Mouse (Mus musculus) limb, embryonic 10.5 days (tissue): Measurements from ENCODE around the gene Trpv4. TPM values are rescaled to one million over a fixed set of nuclear protein-coding genes. Genes with fewer than 3 reads are reported as not detected.

Experiments used
- DNase-seq: peaks from one replicate; pipeline ENCODE4 v3.0.0-alpha.2; 2017; ENCODE audit warnings: low spot score
- H3K27ac ChIP-seq: fragments of 300-500 bp; sonication (generic); 2 replicates; pipeline ENCODE4 v1.5.1; 2016; ENCODE audit warnings: mild to moderate bottlenecking
- H3K27me3 ChIP-seq: fragments of 300-500 bp; sonication (generic); 2 replicates; pipeline ENCODE4 v1.6.1; 2016; ENCODE audit warnings: low read depth, mild to moderate bottlenecking; ENCODE audit not compliant: poor library complexity, severe bottlenecking
- H3K36me3 ChIP-seq: fragments of 300-500 bp; sonication (generic); 2 replicates; pipeline ENCODE4 v1.6.1; 2016; ENCODE audit warnings: mild to moderate bottlenecking, moderate library complexity
- H3K4me1 ChIP-seq: fragments of 300-500 bp; sonication (generic); 2 replicates; pipeline ENCODE4 v1.6.1; 2016
- H3K4me3 ChIP-seq: fragments of 300-500 bp; sonication (generic); 2 replicates; pipeline ENCODE4 v1.5.1; 2016; ENCODE audit warnings: mild to moderate bottlenecking, moderate library complexity
- H3K9me3 ChIP-seq: fragments of 300-500 bp; sonication (generic); replicated peaks from 2 replicates; pipeline ENCODE4 v1.6.1; 2016; ENCODE audit warnings: mild to moderate bottlenecking
- WGBS: fragments of 180-500 bp; shearing (Covaris S2); methylation state at CpG from one replicate; pipeline ENCODE4 v1.1.7; 2016; 5-methylcytosine and 5-hydroxymethylcytosine counted together
- polyA plus RNA-seq: library from polyadenylated mRNA; unstranded; fragments of >200 nt; fragmentation: Nextera tagmentation; extraction: Ambion mirVana; gene quantifications from 2 replicates; pipeline ENCODE4 v1.2.1, GENCODE M21; 2016

The Trpv4 gene
- polyA plus RNA-seq, 1 experiment from 2014 or later: 0.31 TPM

- Histone ChIP-seq H3K9me3 (no peaks in the 10 kb centered on the region), H3K36me3 (peaks cover 13% of the 10 kb centered on the region), H3K4me3 (no peak overlapping the region), H3K4me1 (peaks cover 82% of the 10 kb centered on the region), H3K27ac (peak overlapping the region; percentile 63), H3K27me3 (peaks cover 31% of the 10 kb centered on the region)
- no peak for DNase-seq
- whole genome bisulfite sequencing: 91% methylated on average over 8 of the region's 8 CpGs
Measured at GRCm38 (mm10) chr5:114607651-114608050, 50.6 kb downstream of the Trpv4 start.

DNA sequence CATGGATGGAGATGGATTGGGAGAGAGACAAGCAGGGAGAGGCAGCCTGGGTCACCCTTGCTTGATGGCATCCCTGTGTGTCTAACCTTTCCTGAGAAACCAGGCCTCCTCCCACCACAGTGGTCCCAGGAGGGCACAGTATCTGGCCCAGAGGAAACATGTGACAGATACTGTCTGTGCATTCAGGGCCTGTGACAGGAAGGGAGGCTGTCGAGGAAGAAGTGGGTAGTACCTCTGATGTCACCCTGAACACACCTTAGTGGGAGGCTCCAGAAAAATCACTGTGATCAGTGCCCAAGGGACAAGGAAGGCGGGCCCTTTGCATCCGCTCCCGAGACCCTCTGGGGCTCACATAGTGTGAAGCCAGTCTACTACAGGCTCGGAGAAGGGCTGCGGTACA, 52.2 kb downstream of the Trpv4 start:
- H3K4me3 ChIP-seq: no peak overlapping the region
- peaks cover 65% of the 10 kb centered on the region for H3K4me1 ChIP-seq
- 78% methylated on average over 6 of the region's 6 CpGs for WGBS
- H3K27ac ChIP-seq: 0 out of 2 replicates have a peak overlapping the region, but pooled peaks have one; percentile 17
- peaks cover 1% of the 10 kb centered on the region for H3K36me3 ChIP-seq
- peaks cover 21% of the 10 kb centered on the region for H3K27me3 ChIP-seq
- DNase-seq: no peak
- no peaks in the 10 kb centered on the region for H3K9me3 ChIP-seq

- Histone ChIP-seq H3K36me3 (no peaks in the 10 kb centered on the region), H3K4me1 (peaks cover 55% of the 10 kb centered on the region), H3K27ac (0 out of 2 replicates have a peak overlapping the region, but pooled peaks have one; percentile 43), H3K9me3 (no peaks in the 10 kb centered on the region), H3K4me3 (no peak overlapping the region), H3K27me3 (peaks cover 9% of the 10 kb centered on the region)
- DNase-seq: peak; percentile 63
- 23% methylated on average over 11 of the region's 11 CpGs for WGBS
Measured at GRCm38 (mm10) chr5:114604781-114605290, 53.4 kb downstream of the Trpv4 start.

DNA sequence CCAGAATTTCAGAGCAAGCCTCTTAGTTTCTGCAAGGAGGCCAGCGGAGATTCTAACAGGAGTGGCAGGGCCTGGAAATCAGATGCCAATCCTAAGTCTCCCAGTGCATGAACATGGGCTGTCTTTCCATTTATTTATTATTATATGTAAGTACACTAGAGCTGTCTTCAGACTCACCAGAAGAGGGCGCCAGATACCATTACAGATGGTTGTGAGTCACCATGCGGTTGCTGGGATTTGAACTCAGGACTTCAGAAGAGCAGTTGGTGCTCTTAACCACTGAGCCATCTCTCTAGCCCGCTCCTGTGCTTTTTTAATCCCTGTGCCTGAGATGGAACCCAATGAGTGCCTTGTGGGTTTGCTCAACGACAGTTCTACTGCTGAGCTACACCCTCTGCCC, 54.2 kb downstream of the Trpv4 start:
- WGBS: 82% methylated on average over 5 of the region's 5 CpGs
- H3K36me3 ChIP-seq: no peaks in the 10 kb centered on the region
- peaks cover 46% of the 10 kb centered on the region for H3K4me1 ChIP-seq
- peaks cover 5% of the 10 kb centered on the region; the same call in 1 of the 2 replicates for H3K27me3 ChIP-seq
- DNase-seq: no peak
- no peak overlapping the region for H3K27ac ChIP-seq
- no peaks in the 10 kb centered on the region for H3K9me3 ChIP-seq
- no peak overlapping the region for H3K4me3 ChIP-seq

DNA sequence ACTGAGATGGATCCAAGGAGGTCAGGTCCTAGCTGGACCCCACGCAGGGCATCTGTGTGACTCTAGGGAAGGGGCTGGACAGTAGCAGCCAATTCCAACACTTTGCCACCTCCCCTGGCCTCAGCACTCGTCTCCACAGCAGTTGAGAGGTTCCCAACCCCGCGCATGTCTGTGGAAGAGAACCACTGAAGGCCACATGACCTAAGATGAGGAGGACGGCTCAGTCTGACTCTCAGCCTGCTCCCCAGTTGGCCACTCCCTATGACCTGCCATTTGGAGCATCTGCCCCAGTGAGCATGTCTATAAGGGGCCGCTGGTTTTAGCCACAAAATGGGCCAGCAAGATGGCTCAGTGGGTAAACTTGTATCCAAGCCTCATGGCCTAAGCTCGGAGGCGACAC, 56.2 kb downstream of the Trpv4 start:
- DNase-seq: no peak
- Histone ChIP-seq H3K4me3 (no peak overlapping the region), H3K9me3 (no peaks in the 10 kb centered on the region), H3K36me3 (no peaks in the 10 kb centered on the region), H3K27me3 (no peaks in the 10 kb centered on the region), H3K27ac (no peak overlapping the region), H3K4me1 (peaks cover 36% of the 10 kb centered on the region)
- 85% methylated on average over 8 of the region's 8 CpGs for WGBS

GRCm38 (mm10) chr5:114597652-114598051, 60.6 kb downstream of the Trpv4 start:
- peaks cover 47% of the 10 kb centered on the region for H3K4me1 ChIP-seq
- DNase-seq: no peak
- WGBS: 65% methylated on average over 6 of the region's 6 CpGs

DNA sequence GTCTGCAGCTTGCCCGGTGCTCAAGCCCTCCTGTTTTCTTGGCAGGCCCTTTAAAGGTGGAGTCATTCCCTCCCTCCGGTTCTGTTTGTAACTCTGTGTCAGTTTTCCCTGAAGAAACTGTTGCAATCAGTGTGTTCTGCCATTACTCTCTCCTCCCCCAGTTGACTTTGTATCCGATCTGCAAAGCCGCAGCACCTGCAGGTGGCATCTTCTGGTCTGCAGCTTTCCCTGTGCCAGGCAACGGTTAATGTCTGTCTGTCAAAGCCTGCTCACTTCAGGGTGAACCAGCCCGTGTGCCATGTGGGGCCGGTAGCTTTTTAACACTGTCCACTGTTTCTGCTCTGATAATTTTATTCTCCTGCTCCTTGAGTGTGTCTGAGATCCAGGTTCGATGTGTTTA, 61.0 kb downstream of the Trpv4 start:
- H3K4me3 ChIP-seq: no peak overlapping the region
- no peaks in the 10 kb centered on the region for H3K9me3 ChIP-seq
- no peak overlapping the region for H3K27ac ChIP-seq
- H3K36me3 ChIP-seq: no peaks in the 10 kb centered on the region
- H3K27me3 ChIP-seq: no peaks in the 10 kb centered on the region
- H3K4me1 ChIP-seq: peaks cover 51% of the 10 kb centered on the region
- DNase-seq: no peak
- WGBS: 79% methylated on average over 8 of the region's 8 CpGs

More at GRCm38 (mm10) chr5:114597652-114598051, 60.6 kb downstream of the Trpv4 start:
- no peak overlapping the region for H3K4me3 ChIP-seq
- no peaks in the 10 kb centered on the region for H3K27me3 ChIP-seq
- no peak overlapping the region for H3K27ac ChIP-seq
- no peaks in the 10 kb centered on the region for H3K36me3 ChIP-seq
- H3K9me3 ChIP-seq: no peaks in the 10 kb centered on the region

GRCm38 (mm10) chr5:114596604-114597003, 61.6 kb downstream of the Trpv4 start:
- 40% methylated on average over 10 of the region's 10 CpGs for WGBS
- no peak for DNase-seq
- Histone ChIP-seq H3K27ac (0 out of 2 replicates have a peak overlapping the region, but pooled peaks have one; percentile 32), H3K4me1 (peaks cover 58% of the 10 kb centered on the region), H3K9me3 (no peaks in the 10 kb centered on the region), H3K36me3 (no peaks in the 10 kb centered on the region), H3K27me3 (no peaks in the 10 kb centered on the region), H3K4me3 (no peak overlapping the region)

GRCm38 (mm10) chr5:114594741-114595241, 63.4 kb downstream of the Trpv4 start:
- Histone ChIP-seq H3K4me1 (peaks cover 76% of the 10 kb centered on the region), H3K4me3 (peak overlapping the region; percentile 9; the same call in 1 of the 2 replicates), H3K27me3 (no peaks in the 10 kb centered on the region), H3K27ac (peak overlapping the region; percentile 73), H3K9me3 (no peaks in the 10 kb centered on the region), H3K36me3 (no peaks in the 10 kb centered on the region)
- WGBS: 45% methylated on average over 15 of the region's 15 CpGs
- DNase-seq: no peak

- DNase-seq: no peak
- no peaks in the 10 kb centered on the region for H3K36me3 ChIP-seq
- H3K27me3 ChIP-seq: no peaks in the 10 kb centered on the region
- H3K4me1 ChIP-seq: peaks cover 84% of the 10 kb centered on the region
- peak overlapping the region; percentile 73; the same call in 1 of the 2 replicates for H3K27ac ChIP-seq
- H3K4me3 ChIP-seq: 0 out of 2 replicates have a peak overlapping the region, but pooled peaks have one; percentile 9
- H3K9me3 ChIP-seq: no peaks in the 10 kb centered on the region
- WGBS: 91% methylated on average over 5 of the region's 5 CpGs
Measured at GRCm38 (mm10) chr5:114593949-114594348, 64.3 kb downstream of the Trpv4 start.

DNA sequence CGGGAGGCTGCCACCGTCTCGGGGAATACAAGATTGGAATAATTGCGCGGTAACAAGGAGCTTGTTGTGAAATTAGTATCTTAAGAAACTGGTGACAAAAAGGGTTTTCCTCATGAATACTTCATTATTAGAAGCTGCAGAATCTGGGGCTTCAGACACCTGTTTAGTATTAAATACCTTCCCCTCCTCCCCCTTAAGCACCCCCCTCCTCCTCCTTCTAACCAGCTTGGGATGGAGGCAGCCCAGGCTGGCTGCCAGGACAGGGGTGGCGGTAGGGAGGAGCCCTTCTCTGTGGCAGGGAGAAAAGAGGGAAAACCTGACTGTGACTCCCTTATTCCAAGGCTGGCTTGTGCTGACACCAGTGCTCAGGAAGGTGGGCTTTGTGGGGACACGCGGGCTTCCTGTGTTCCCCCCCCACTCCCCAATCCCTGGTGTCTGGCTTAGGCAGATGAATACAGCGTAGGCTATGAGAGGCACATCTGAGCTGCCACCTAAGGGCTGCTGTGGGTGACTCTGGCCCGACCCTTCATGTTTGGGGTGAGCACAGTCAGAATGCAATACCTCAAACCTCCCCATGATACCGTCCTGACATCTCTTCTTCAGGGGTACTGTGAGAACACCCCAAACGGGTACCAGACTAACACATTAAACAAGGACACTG, 64.9 kb downstream of the Trpv4 start:
- no peaks in the 10 kb centered on the region for H3K9me3 ChIP-seq
- 0 out of 2 replicates have a peak overlapping the region, but pooled peaks have one; percentile 9 for H3K4me3 ChIP-seq
- H3K4me1 ChIP-seq: peaks cover 91% of the 10 kb centered on the region
- no peaks in the 10 kb centered on the region for H3K36me3 ChIP-seq
- H3K27me3 ChIP-seq: no peaks in the 10 kb centered on the region
- H3K27ac ChIP-seq: peak overlapping the region; percentile 60; the same call in 1 of the 2 replicates
- 70% methylated on average over 12 of the region's 12 CpGs for WGBS
- no peak for DNase-seq

DNA sequence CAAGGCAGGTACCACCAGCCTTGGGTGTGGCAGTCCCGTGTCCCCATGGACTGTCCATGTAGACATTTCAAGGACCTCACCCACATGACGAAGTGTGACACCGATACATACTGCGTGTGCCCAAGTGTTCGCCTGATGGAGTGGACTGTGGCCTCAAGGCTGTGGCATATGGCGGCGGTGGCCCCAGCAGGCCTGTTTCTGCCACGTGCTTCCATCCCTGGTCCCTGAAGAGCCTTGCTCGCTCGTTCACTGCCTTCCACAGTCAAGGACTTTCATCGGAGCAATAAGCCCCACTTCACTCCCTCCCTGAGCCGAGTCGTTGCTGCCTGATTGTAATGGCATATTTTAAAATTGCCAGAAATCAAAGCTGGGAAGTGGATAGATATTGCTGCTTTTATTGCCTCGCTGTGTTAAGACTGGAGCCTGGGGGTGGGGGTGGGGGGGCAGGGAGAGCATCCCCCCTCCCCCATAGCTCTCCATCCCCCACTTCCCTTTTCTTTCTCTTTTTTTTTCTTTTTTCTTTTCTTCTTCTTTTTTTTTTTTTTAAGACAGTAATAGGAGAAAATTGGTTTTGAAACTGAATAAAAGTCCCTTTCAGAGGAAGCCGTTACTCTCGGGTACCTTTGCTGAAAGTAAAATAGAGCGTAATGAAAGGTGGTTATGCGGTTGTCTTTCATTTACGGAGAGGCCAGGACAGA, 65.6 kb downstream of the Trpv4 start:
- Histone ChIP-seq H3K4me1 (peaks cover 97% of the 10 kb centered on the region), H3K27ac (no peak overlapping the region), H3K36me3 (no peaks in the 10 kb centered on the region), H3K9me3 (no peaks in the 10 kb centered on the region), H3K4me3 (no peak overlapping the region), H3K27me3 (no peaks in the 10 kb centered on the region)
- 73% methylated on average over 19 of the region's 19 CpGs for WGBS
- DNase-seq: no peak

GRCm38 (mm10) chr5:114591151-114591561, 67.1 kb downstream of the Trpv4 start:
- peaks cover 89% of the 10 kb centered on the region for H3K4me1 ChIP-seq
- H3K27ac ChIP-seq: no peak overlapping the region
- H3K36me3 ChIP-seq: no peaks in the 10 kb centered on the region
- H3K9me3 ChIP-seq: no peaks in the 10 kb centered on the region
- DNase-seq: no peak
- no peak overlapping the region for H3K4me3 ChIP-seq
- peaks cover 9% of the 10 kb centered on the region; the same call in 1 of the 2 replicates for H3K27me3 ChIP-seq
- WGBS: 69% methylated on average over 15 of the region's 15 CpGs
